8 mouse cellular contexts compared by ENCODE assay signal in the genomic region with DNA sequence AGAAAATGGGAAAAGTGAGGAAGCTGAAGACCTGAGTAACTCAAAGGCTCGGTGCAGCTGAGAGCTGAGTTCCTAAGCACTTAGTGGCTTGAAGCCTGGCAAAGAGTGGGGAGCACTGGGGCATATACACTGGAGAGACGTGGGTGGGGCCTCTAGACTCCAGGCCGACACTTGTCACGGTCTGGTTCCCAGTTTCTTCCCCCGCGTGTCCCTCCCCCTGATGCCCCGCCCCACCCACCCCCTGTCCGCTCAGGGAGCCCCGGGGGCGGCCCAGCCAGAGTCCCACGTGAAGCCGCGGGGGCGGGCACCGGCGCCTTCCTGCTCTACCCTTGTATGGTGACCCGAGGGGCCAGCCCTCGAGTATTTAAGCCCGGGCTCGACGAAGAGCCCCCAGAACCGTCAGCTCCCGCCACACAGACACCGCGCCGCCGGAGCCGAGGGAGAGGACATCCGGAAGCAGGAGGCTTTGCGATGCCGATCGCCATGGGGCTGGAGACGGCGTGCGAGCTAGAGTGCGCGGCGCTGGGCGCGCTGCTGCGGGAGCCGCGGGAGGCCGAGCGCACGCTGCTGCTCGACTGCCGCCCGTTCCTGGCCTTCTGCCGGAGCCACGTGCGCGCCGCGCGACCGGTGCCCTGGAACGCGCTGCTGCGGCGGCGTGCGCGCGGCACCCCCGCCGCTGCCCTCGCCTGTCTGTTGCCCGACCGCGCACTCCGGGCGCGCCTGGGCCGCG. TPM values are rescaled to one million over a fixed set of nuclear protein-coding genes. Genes with fewer than 3 reads are reported as not detected.
DNase-seq lines count a peak whose midpoint lies in the region; ATAC-seq and TF ChIP-seq lines count a peak whose summit lies in the region.

A gene (plus strand): TSS at position 393 of the 730 bp plus-strand sequence.

- H3K4me1 ChIP-seq in G1E (ENCODE audit: insufficient read depth, low read depth, low read length), result peaks cover 12% of the 10 kb centered on the region
- no peaks in the 10 kb centered on the region for H3K4me1 ChIP-seq in cerebellum, adult 2 months (ENCODE audit: control insufficient read depth, insufficient read depth, low read length)
- no peaks in the 10 kb centered on the region for H3K4me1 ChIP-seq in hindbrain, embryonic 11.5 days (replicated peaks; ENCODE audit: control insufficient read depth, insufficient read depth, low read length)
- H3K4me1 ChIP-seq in thymus, adult 2 months (replicated peaks; ENCODE audit: control insufficient read depth, insufficient read depth, low read length), result peaks cover 49% of the 10 kb centered on the region

- peaks cover 6% of the 10 kb centered on the region for H3K9me3 ChIP-seq in G1E (replicated peaks)
- H3K9me3 ChIP-seq in hindbrain, embryonic 11.5 days (ENCODE audit: control insufficient read depth, low read length), result no peaks in the 10 kb centered on the region

- no peak for TF ChIP-seq POLR2A in cerebellum, adult 2 months (IDR thresholded peaks at IDR 0.05; ENCODE audit: borderline replicate concordance, insufficient read depth, low read length)
- TF ChIP-seq POLR2A in thymus, adult 2 months (IDR thresholded peaks at IDR 0.05; ENCODE audit: control insufficient read depth, extremely low read depth, insufficient read depth, low read length, poor library complexity), result peak; percentile 99

- peaks cover 42% of the 10 kb centered on the region for H3K27me3 ChIP-seq in G1E (ENCODE audit: insufficient read depth, low read length)
- H3K27me3 ChIP-seq in cerebellum, adult 2 months (ENCODE audit: control insufficient read depth, insufficient read depth, low read length), result no peaks in the 10 kb centered on the region
- H3K27me3 ChIP-seq in hindbrain, embryonic 11.5 days (ENCODE audit: control insufficient read depth, insufficient read depth, low read length), result peaks cover 29% of the 10 kb centered on the region
- no peaks in the 10 kb centered on the region for H3K27me3 ChIP-seq in thymus, adult 2 months (ENCODE audit: control insufficient read depth, insufficient read depth, low read length)

- no peak for TF ChIP-seq CTCF in G1E (IDR thresholded peaks at IDR 0.05; ENCODE audit: low read depth, low read length)
- TF ChIP-seq CTCF in cerebellum, adult 2 months (IDR thresholded peaks at IDR 0.05; ENCODE audit: borderline replicate concordance, insufficient read depth, low read depth, low read length), result no peak
- peak; percentile 49; the same call in 1 of the 2 replicates for TF ChIP-seq CTCF in thymus, adult 2 months (IDR thresholded peaks at IDR 0.05; ENCODE audit: borderline replicate concordance, control insufficient read depth, extremely low read depth, insufficient read depth, low read length, poor library complexity)

- no peak for ATAC-seq in G1E (ENCODE audit: extremely low read depth, insufficient number of reproducible peaks, low FRiP score, poor library complexity, severe bottlenecking)
- ATAC-seq in hindbrain, embryonic 11.5 days (ENCODE audit: low FRiP score), result peak; percentile 67

- 1% methylated on average over 71 of the region's 76 CpGs for WGBS in cerebellum, adult 2 months
- 0% methylated on average over 67 of the region's 76 CpGs for WGBS in hindbrain, embryonic 11.5 days
- under 1% methylated on average over 75 of the region's 76 CpGs for WGBS in thymus, adult 2 months

- H3K9ac ChIP-seq in hindbrain, embryonic 11.5 days (ENCODE audit: low read depth, low read length), result peak within 1 kb of the TSS; percentile 53; the same call in 1 of the 2 replicates

- H3K36me3 ChIP-seq in G1E (replicated peaks), result no peaks in the 10 kb centered on the region
- H3K36me3 ChIP-seq in hindbrain, embryonic 11.5 days (ENCODE audit: control insufficient read depth, insufficient read depth, low read length), result no peaks in the 10 kb centered on the region
- H3K36me3 ChIP-seq in thymus, adult 2 months (ENCODE audit: control insufficient read depth, insufficient read depth, low read length), result peaks cover 15% of the 10 kb centered on the region; the same call in 1 of the 2 replicates

- H3K27ac ChIP-seq in cerebellum, adult 2 months (ENCODE audit: insufficient read depth, low read length), result no peak within 1 kb of the TSS
- H3K27ac ChIP-seq in hindbrain, embryonic 11.5 days (ENCODE audit: low read depth, low read length), result no peak within 1 kb of the TSS
- H3K27ac ChIP-seq in thymus, adult 2 months (ENCODE audit: control insufficient read depth, insufficient read depth, low read length), result peak within 1 kb of the TSS; percentile 97

- peak within 1 kb of the TSS; percentile 90 for H3K4me2 ChIP-seq in hindbrain, embryonic 11.5 days (replicated peaks; ENCODE audit: low read depth, low read length)

- peak; percentile 19 for DNase-seq in G1E (ENCODE audit: low spot score)
- DNase-seq in cerebellum, adult 2 months, result peak; percentile 72 to 73
- peak; percentile 53 to 61 for DNase-seq in frontal cortex, postnatal 10 days (ENCODE audit: low spot score in 2 of 2)
- peak; percentile 62 for DNase-seq in hindbrain, embryonic 11.5 days (ENCODE audit: low spot score)
- DNase-seq in layer of hippocampus, postnatal 14 days (ENCODE audit: low spot score in 2 of 2), result peak; percentile 56
- peak; percentile 81 for DNase-seq in lung, postnatal 10 days
- peak; percentile 38 for DNase-seq in ovary, postnatal 10 days (ENCODE audit: low spot score)
- peak; percentile 95 for DNase-seq in thymus, adult 2 months

- no peak within 1 kb of the TSS for H3K4me3 ChIP-seq in G1E (ENCODE audit: low read depth, low read length)
- peak within 1 kb of the TSS; percentile 55 for H3K4me3 ChIP-seq in cerebellum, adult 2 months (replicated peaks; ENCODE audit: insufficient read depth, low read depth, low read length)
- peak within 1 kb of the TSS; percentile 49 for H3K4me3 ChIP-seq in hindbrain, embryonic 11.5 days (ENCODE audit: low read depth, low read length)
- peak within 1 kb of the TSS; percentile 85 for H3K4me3 ChIP-seq in thymus, adult 2 months (ENCODE audit: control insufficient read depth, insufficient read depth, low read length)

RNA-seq across cellular contexts. Expression of the gene that starts here (rescaled TPM):
- total RNA-seq in G1E (2014; fragmentation: Nextera tagmentation) (not detected in 2 replicates), G1E (2017) (0.11 and 0.23 TPM in 2 replicates)
- 0.04 TPM in 1 of 2 replicates, not detected in the other for polyA plus RNA-seq in G1E (2012)
- polyA plus RNA-seq in cerebellum, adult 2 months (2012; rRNA removed), result 1.6 and 1.8 TPM in 2 replicates
- polyA plus RNA-seq in hindbrain, embryonic 11.5 days (2014; fragmentation: Nextera tagmentation; extraction: Ambion mirVana), result 4.9 and 5.5 TPM in 2 replicates
- 1 to 10 TPM; 2.0 to 3.9 TPM for total RNA-seq in layer of hippocampus, postnatal 14 days (2021)
- 163 and 212 TPM in 2 replicates for polyA plus RNA-seq in thymus, adult 2 months (2012; rRNA removed)

Comparison
In these comparisons a context has a peak if more than half of its experiments do, and no peak if none do; other contexts are left out.
1. RNA of the gene that starts here (polyA plus RNA-seq): 163 to 212 TPM in thymus, adult 2 months; 4.9 to 5.5 TPM in hindbrain, embryonic 11.5 days, 1.6 to 1.8 TPM in cerebellum, adult 2 months and 0.04 TPM in G1E; every median in the first group is over 10 times any median in the second.
2. Peak in DNase-seq in G1E; RNA of the gene not detected or under 1 TPM.
3. DNase-seq: peak in every context shown above with its lines; median percentile 95 in thymus, adult 2 months; 81 in lung, postnatal 10 days; 72 in cerebellum, adult 2 months; 62 in hindbrain, embryonic 11.5 days; 57 in frontal cortex, postnatal 10 days; 56 in layer of hippocampus, postnatal 14 days; 38 in ovary, postnatal 10 days; 19 in G1E.